Mouse (Mus musculus): ENCODE data around the gene Pycr2. TPM values are rescaled to one million over a fixed set of nuclear protein-coding genes. Genes with fewer than 3 reads are reported as not detected.
A peak's percentile ranks its signal among the peaks of the same experiment; 100 is the strongest.

The Pycr2 gene
- total RNA-seq (2015) (27.2 and 28.8 TPM in 2 replicates), total RNA-seq (2017) (22.4 and 26.3 TPM in 2 replicates)

DNA sequence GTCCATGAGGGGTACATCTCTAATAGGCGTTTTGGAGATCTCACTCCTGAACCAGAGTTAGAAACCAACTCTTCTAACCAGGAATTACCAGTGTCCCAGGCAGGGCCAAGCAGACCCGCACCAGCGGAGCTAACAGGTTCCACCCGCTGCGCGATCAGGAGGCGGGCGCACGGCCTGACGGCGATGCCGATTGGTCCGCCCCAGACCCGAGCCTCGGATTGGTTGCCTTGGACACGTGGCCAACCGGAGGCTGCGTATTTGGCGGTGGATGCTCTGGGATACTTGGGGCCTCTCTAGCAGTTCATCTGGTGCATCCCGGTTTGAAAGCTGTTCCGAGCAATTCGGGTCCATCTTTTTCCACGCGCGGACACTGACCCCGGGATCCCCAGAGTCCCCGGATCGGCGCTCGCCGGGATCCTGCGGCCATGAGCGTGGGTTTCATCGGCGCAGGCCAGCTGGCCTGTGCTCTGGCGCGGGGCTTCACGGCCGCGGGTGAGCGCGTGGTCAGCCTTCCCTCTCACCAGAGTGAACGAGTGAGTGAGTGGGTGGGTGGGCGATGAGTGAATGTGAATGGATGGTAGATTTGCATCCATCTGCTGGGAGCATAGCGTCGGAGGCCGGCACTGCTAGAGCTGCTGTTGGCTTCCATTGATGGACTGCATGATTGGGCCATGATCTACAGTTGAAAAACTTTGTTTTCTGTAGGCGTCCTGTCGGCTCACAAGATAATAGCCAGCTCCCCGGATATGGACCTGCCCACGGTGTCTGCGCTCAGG, at the start of gene Pycr2:
Gene Pycr2 (plus strand): TSS at position 255 of the 776 bp plus-strand sequence.
- peak; percentile 79 for ATAC-seq (replicated peaks; ENCODE audit: poor library complexity)

DNA sequence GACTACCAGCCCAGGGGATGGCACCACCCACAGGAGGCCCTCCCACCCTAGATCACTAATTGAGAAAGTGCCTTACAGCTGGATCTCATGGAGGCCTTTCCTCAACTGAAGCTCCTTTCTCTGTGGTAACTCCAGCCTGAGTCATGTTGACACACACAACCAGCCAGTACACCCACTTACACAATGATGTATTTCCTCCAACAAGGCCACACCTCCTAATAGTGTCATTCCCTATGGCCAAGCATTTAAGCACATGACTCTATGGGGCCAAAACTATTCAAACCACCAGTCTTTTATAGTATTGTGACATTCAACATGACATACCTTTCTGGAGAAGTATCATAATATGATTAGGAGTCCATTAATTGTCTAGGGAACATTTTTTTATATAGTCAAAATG, 45.3 kb upstream of the Pycr2 start:
- peak; percentile 68 for ATAC-seq (replicated peaks; ENCODE audit: poor library complexity)

DNA sequence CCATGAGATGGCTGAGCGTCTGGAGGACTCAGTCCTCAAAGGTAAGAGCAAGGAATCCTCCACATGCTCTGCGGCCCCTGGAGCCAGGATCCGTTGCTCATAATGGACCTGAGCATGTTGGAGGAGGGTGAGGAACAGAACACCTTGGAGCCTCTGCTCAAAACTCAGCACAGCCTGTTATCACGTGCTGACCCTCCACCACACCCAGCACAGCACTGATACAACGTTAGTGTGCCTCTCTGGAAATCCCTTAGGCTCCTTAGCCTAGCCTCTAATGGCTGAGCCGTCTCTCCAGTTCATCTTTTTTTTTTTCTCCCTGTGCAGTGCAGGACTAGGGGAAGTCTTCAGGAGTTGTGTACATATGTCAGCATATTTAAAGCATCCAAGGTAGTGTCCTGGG, 44.1 kb upstream of the Pycr2 start:
- no peak for ATAC-seq (replicated peaks; ENCODE audit: poor library complexity)

DNA sequence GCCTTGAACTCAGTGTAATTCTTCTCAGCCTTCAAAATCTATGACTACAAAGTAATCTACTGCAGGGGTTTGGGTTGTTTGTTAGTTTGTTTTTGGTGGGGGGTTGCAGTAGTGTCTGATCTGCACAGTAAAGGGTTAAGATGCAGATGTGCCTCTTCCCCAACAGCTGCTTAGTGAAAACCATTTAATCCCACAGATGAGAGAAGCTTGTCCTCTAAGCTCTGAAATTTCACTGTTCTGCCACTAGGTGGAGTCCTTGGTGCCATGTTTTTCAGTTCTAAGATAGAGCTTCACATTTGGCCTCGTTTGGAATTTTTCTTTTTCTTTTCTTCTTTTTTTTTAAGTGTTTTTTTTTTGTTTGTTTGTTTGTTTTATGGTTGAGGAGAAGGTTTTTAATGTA, 40.5 kb upstream of the Pycr2 start:
- peak; percentile 90 for ATAC-seq (replicated peaks; ENCODE audit: poor library complexity)

DNA sequence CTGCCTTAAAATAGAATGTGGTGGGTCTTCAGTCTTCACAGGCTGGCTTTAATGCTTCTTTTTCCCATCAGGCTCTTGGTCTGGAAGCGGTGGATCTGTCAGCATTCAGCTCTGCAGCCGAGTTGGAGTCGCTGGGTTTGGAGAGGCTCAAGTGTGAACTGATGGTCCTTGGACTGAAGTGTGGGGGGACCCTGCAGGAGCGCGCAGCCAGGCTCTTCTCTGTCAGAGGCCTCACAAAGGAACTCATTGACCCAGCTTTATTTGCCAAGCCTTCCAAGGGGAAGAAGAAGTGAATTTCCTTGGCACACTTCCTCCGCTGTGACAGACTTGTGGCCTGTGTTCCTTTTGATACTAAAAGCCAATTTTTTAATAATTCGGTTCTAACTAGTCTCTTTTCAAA, 38.1 kb upstream of the Pycr2 start:
- no peak for ATAC-seq (replicated peaks; ENCODE audit: poor library complexity)

DNA sequence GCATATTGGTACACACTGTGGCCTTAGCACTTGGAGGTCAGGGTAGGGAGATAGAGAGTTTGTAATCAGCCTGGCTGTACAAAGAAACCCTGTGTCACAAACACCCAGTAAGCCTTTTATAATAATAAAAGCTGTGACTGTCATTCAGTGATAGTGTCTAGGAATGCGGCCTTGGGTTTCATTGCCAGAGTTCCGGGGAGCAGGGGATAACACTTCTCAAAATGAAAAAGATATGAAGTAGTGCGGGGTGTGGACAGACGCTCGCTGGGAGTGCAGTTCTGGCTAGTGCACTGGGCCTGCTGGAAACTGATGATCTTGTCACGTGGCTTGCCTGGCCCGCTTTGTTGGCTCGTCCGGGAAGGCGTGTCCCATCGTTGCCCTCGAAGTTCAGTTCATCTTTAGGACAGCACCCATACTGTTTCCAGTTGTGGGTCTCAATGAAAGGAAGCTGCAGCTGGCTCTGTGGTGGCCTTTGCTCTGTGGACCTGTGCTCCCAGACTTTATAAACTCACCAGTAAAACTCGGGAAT, 33.9 kb upstream of the Pycr2 start:
- ATAC-seq (replicated peaks; ENCODE audit: poor library complexity), result no peak

DNA sequence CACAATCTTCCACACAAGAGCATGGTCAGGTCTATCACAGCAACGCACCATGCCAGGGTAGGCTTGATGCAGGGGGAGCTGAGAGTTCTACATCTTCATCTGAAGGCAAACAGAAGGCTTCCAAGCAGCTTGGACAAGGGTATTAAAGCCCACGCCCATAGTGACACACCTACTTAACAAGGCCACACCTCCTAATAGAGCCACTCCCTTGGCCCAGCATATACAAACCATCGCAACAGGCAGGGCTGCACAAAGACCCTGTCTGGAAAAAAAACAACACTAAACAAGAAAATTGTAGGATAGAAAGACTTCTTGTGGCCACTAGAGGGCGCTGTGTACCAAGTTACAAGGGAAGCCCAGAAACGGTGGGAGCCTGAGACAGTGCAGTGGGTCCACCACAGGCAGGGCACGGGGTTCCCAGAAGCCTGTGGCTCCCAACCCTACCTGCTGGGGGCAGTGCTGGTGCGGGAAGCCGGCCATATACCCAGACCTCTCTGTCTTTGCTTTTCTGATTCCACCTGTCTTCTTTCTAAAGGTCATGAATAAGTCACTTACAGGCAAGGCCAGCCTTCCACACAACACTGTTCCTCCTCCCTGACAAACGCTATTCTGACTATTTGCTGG, 30.1 kb upstream of the Pycr2 start:
- ATAC-seq (replicated peaks; ENCODE audit: poor library complexity), result peak; percentile 98

DNA sequence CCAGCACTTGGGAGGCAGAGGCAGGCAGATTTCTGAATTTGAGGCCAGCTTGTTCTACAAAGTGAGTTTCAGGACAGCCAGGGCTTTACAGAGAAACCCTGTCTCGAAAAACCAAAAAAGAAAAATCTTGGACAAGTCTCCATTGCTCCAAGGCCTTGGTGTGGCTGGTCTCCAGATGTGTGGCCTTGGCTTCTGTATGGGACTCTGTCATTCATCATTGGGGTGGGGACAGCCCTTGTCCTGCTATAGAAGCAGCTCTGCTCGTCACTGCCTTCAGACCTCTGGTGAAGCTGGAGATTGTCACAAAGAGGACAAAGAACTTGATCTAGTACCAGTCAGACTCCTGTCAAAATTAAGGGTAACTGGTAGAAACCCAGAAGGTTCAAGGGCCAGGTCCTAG, 29.5 kb upstream of the Pycr2 start:
- ATAC-seq (replicated peaks; ENCODE audit: poor library complexity), result no peak

DNA sequence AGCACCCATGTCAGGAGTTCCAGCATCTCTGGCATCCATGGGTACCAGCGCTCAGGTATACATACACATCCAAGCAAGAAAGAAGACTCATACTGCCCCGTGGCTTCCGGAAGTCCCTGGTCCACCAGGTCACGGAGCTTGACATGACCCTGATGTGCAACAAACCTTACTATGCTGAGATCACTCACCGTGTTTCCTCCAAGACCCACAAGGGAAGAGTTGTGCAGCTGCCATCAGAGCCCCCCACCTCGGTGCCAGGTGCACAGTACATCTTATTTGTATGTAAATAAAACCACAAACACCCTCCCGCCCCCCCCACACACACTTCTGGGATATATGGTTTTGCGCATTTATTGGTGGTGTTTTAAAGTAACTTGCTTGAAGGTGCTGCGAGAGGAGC, 29.0 kb upstream of the Pycr2 start:
- no peak for ATAC-seq (replicated peaks; ENCODE audit: poor library complexity)

DNA sequence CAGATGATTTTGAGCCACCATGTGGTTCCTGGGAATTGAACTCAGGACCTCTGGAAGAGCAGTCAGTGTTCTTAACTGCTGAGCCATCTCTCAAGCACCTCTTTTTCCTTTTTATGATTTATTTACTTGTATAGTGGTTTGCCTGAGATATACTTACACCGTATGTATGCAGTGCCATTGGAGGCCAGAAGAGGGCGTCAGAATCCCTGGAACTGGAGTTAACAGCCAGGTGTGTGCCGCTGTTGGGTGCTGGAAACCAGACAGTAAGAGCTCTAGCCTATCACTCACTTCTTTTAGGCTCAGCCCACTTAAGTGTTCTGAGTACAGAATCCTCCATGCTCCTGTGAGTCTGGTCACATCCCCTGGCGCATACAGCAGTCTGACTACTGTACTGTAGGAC, 26.6 kb upstream of the Pycr2 start:
- ATAC-seq (replicated peaks; ENCODE audit: poor library complexity), result no peak

DNA sequence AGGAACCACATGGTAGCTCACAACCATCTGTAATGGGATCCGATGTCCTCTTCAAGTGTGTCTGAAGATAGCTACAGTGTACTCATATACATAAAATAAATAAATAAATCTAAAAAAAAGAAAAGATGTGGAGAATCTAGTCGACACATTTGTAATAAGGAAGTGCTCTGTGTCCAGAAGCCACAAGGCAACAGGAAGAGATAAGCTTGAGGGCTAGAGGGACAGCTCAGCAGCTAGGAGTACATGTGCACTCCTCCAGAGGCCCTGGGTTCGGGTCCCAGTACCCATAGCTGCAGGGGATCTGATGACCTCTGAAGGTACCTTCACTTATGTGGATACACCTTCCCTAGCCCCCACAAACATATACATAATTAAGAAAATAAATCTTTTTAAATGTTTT, 22.3 kb upstream of the Pycr2 start:
- ATAC-seq (replicated peaks; ENCODE audit: poor library complexity), result peak; percentile 36; the same call in 1 of the 2 replicates

DNA sequence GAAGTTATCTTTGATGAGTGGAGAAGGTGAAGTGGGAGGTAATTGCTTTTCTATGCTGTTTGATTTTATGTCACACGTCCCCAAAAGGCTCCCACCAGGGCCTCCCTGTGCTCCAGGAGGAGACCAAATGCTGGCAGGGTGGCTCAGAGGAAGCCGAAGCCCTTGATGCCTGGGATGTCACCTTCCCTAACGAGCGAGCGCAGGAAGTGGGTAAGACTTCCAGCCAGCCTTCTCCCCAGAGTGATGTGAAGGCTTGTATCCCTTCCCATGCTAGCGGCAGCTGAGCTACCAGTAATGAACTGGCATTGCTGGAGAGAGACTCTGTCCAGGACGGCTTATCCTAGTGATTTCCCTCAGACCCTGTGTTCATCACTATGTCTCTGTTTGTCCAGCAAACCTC, 20.4 kb upstream of the Pycr2 start:
- ATAC-seq (replicated peaks; ENCODE audit: poor library complexity), result no peak

DNA sequence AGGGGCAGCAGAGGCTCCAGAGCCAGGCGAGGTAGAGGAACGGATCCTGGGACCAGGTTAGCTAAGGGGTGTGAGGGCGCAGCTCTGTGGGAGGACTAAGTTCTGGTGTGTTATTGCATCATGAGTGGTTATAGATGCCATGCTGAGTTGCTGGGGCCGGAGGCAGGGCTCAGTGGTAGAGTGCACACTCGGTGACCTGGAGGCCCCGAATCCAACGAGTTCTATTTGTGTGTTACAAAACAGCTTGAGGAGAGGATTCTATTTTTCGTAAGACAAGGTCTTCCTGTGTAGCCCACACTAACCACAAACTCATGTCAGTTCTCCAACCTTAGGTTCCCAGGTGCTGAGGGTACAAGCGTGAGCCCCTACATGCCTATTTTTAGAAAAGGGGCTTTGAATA, 19.6 kb upstream of the Pycr2 start:
- peak; percentile 79 for ATAC-seq (replicated peaks; ENCODE audit: poor library complexity)

DNA sequence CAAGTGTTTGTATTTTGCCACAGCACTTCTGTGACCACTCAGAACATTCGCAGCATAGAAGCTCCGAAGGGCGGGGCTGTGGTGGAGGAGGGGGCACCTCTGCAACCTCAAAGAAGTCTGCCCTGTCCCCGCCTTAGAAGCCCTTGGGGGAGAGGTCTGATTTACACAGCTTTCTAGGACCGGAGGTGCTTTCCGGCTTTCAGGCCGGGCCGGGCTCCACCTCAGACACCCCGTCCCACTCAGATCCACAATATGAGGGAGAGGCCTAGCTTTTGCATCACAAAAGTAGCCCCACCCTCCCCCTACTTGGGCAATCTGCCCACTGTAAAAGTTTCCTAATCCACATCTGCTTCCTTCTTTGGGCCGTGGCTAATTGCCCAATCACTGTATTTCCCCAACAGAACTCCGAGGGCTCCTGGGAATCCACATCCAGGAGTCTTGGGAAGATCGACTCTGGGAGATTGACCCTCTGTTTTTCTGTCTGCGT, 15.5 kb upstream of the Pycr2 start:
- peak; percentile 52 for ATAC-seq (replicated peaks; ENCODE audit: poor library complexity)

DNA sequence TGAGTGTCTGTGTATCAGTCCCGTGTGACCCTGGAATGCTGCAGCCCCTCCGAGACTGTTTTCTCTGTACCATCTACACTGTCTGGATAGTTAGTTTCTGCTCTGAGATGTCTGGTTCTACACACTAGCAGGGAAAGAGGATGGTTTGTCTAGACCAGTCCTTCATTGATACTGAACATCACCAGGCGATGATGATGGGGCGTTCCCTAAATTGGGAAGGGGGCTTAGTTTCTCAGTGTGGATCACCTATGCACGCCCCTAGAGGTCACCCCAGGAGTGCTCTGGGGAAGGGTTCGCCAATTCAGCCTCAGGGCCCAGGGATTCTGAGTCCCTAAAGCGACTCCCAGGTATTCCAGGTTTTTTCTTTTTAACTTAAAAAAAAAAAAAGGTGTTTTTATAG, 14.9 kb upstream of the Pycr2 start:
- no peak for ATAC-seq (replicated peaks; ENCODE audit: poor library complexity)

DNA sequence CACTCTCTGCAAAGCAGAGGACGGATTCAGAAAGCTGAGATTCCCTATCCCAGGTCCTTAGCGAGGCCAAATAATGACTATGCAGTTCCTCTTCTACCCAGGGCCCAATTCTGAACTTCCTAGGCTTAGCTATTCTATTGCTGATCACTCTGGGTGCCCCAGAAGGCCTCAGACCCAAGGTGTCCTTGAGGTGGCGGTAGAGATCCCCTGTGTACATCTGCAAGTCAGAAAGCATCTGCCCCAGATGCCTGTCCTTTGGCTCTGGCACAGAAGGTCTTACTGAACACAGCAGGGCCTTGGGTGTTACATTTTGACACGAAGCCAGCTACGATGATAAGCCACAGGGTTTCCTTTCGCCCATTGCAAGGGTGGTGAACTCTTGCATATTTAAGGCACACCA, 14.3 kb upstream of the Pycr2 start:
- ATAC-seq (replicated peaks; ENCODE audit: poor library complexity), result peak; percentile 73

DNA sequence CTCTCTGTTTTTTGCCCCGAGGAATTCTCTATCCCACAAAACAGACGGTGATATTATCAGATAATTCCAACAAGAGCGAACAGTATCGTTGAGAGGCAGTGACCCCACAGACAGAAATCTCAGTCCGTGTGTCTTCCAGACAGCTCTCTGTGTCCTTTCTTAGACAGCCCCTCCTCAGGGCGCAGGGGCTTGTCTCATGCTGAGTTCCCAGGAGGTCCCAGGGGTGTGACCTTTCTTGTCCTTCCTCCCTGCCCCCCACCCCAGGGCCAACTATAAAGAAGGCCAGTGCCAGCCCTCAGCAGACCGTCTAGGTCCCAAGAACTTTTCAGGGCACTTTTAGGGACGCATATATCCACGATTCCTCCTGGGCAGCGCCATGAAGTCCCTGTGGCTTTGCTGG, 11.3 kb upstream of the Pycr2 start, which contains the start of gene Lefty2:
Gene Lefty2 (plus strand): TSS at position 301 of the 400 bp plus-strand sequence.
- ATAC-seq (replicated peaks; ENCODE audit: poor library complexity), result no peak

DNA sequence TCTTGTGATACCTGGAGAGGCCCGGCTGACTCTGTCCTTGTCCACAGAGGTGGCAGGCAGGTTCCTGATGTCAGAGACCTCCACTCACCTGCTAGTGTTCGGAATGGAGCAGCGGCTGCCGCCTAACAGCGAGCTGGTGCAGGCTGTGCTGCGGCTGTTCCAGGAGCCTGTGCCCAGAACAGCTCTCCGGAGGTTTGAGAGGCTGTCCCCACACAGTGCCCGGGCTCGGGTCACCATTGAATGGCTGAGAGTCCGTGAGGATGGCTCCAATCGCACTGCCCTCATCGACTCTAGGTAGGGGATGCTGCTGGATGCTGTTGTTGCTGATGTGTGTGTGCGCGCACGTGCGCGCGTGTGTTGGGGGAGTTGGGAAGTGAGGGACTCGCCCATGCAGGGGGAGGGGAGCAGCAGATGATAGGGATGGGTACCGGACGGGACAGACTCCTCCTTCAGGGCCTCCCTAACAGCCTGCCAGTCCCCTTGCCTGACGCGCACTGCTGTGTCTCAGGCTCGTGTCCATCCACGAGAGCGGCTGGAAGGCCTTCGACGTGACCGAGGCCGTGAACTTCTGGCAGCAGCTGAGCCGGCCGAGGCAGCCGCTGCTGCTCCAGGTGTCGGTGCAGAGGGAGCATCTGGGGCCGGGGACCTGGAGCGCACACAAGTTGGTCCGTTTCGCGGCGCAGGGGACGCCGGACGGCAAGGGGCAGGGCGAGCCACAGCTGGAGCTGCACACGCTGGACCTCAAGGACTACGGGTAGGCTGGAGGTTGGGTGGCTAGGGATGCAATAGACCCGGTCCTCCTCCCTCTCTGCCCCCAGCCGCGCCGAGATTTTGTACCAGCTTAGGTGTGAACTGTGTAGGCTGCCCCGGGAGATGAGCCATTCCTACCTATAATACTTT, 9.8 kb upstream of the Pycr2 start:
- ATAC-seq (replicated peaks; ENCODE audit: poor library complexity), result peak; percentile 18

DNA sequence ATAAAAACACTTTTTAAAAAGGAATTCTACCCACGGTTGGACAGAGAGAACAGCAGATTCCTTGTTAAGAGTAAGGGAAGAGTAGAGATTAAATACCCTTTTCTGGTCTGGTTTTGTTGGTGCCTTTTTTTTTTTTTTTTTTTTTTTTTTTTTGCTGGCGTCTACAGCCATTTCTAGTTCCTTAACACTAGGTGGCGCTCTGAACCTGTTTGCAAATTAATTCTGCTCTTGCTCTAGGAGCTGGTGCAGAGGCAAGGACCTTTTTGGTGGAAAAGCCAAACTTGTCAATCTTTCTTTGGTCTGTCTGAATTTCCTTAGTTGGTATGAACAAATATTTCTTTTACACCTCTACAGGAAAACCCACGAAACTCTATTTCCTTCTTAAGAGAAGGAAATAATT, 3.0 kb upstream of the Pycr2 start:
- 0 out of 2 replicates have a peak, but pooled peaks have one; percentile 23 for ATAC-seq (replicated peaks; ENCODE audit: poor library complexity)

DNA sequence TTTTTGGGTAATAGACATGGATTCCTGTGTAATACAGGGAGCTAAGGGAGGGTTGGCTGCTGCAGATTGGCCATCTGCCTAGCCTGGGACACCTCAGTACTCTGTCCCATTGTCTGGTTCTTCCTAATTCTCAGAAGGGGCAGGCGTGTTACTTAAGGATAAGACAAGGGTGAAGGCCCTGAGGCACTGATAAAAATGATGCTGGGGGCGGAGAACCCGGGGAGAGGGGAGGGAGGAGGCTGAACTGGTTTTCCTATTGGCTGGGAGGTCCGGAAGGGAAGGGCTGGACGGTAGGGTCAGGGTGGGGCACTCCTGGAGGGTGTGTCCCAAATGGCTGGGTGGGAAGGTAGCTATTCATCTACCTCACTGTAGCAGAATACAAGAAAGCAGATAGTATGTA, 1.2 kb upstream of the Pycr2 start:
- peak; percentile 81 for ATAC-seq (replicated peaks; ENCODE audit: poor library complexity)

DNA sequence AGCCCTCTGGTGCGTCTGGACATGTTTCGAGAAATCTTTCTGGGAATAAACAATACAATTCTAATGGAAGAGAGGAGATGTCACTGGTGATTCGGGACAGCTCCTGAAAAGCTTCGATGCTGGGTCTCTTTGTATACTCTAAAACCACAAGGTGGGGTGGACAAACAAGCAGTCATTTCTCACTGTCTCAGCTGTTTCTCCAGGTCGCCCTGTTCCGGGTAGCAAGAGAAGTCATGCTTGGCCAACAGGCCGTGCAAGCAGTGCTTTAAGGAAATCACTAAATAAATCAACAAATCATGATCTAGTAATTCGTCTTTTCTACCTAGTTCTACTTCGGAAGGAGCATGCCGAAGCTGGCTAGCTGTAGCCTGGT, 441 bp upstream of the Pycr2 start:
- no peak for ATAC-seq (replicated peaks; ENCODE audit: poor library complexity)
